Mouse (Mus musculus): ENCODE results near the gene Ppp6r2.

The Ppp6r2 gene

DNA sequence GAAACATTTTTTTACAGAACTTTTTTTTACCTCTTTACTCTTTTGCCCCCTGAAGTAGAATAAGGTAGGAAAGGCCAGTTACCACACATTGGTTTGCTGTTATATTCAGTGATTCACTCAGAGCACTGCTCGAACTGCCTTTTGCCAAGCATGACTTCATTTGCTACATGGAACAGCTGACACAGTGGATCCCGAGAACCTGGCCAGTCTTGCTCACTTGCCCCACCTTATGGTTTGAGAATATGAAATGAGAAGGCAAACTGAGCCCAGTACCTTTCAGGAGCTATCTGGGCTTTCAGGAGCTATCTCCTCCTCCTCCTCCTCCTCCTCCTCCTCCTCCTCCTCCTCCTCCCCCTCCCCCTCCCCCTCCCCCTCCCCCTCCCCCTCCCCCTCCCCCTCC is 22.2 kb downstream of the Ppp6r2 start:
- in situ Hi-C loops (cut with MboI; ENCODE audit: low pct_unique_long_range_greater_than_20kb in 1 of 2, low sequenced_read_pairs in 2 of 2, unreplicated experiment in 1 of 2): no loop called here

DNA sequence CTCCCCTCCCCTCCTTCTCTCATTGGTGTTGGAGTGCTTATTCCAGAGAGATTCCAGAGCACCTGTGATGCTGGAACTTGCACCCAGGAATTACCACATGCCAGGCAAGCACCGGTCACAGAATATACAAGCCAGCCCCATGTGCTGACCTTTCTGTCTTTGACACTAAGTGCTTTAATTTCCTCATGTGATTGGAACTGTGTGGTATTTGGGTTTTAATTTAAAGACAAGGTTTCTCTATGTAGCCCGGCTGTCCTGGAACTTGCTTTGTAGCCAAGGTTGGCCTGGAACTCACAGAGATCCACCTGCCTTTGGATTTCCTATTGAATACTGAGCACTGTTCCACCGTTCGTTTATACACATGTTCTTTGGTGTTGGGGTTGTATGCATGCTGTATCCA is 22.7 kb downstream of the Ppp6r2 start:
- in situ Hi-C loops (cut with MboI; ENCODE audit: low pct_unique_long_range_greater_than_20kb in 1 of 2, low sequenced_read_pairs in 2 of 2, unreplicated experiment in 1 of 2): no loop called here

DNA sequence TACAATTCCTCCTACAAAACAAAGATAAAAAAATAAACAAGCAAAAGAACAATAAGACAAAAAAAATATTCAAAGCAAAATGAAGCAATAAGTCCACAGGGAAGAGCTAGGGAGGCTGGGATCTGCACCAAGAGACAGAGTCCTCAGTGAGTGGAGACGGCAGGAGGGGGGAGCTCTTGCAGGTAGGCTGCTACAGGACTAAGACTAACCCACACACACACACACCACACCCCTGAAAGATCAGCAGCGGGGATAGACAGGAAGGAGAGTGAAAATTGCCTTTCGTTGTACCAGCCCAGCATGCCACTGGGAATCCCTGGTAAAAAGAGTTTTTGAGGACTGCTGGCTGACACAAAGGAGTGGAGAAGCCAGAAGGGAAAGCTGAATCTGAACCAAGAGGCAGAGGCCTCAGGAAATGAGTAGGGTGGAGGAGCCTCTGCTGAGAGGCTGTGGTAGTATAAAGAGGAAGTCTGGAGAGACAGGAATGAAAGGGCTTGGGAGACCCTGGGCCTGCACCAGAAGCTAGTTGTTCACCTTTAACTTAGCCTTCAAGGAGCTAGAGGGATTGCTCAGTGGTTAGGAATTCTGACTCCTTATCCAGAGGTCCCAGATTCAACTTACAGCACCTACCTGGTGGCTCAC is 28.5 kb downstream of the Ppp6r2 start:
- in situ Hi-C loops (cut with MboI; ENCODE audit: low pct_unique_long_range_greater_than_20kb in 1 of 2, low sequenced_read_pairs in 2 of 2, unreplicated experiment in 1 of 2): no loop called here

DNA sequence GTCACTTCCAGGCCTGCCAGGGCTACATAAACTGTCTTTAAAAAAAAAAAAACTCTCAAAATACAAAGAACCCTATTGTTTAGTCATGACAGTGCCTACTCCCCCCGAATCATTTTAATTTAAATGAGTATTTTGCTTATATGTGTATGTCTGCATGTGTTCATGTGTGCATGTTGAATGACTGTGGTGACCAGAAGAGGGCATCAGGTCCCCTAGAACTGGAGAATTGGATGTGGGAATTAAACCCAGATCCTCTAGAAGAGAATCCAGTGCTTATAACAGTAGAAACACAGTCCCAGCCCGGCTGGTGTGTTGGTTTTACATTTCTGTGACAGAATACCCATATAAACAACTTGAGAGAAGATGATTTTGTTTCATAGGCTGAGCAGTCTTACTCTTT is 29.7 kb downstream of the Ppp6r2 start:
- in situ Hi-C loops (cut with MboI; ENCODE audit: low pct_unique_long_range_greater_than_20kb in 1 of 2, low sequenced_read_pairs in 2 of 2, unreplicated experiment in 1 of 2): no loop called here

DNA sequence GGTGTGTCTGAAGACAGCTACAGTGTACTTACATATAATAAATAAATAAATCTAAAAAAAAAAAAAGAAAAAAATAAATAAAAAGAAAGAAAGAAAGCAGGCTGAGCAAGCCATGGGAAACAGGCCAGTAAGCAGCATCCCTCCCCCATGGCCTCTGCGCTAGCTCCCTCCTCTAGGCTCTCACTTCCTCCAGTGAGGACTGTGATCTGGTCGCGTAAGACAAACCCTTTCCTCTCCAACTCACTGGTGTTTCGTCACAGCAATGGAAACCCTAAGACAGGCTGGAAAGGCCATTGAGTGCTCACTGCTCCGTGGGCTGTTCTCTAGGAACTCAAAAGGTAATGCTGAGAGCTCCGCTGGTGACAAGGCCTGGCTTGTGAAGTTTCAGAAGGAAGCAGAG is 37.7 kb downstream of the Ppp6r2 start:
- in situ Hi-C loops (cut with MboI; ENCODE audit: low pct_unique_long_range_greater_than_20kb in 1 of 2, low sequenced_read_pairs in 2 of 2, unreplicated experiment in 1 of 2): no loop called here

DNA sequence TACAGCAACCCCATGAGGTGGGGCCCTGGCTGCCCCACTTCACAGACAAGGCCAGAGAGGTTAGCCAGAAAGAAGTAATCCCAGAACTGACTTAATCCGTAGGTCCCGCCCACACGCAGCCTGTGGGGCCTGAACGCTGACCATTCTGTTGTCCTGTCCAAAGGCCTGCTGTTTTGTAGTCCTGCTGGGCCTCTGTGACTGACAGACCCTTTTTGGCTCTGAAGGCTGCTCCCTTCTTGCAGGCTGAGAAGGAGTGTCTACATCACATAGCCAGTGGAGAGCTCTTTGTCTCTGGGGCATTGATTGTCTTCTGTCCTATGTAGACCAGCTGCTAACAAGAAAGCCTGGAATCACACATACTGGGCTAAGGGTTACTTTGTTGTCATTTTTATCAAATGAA is 44.0 kb downstream of the Ppp6r2 start:
- in situ Hi-C loops (cut with MboI; ENCODE audit: low pct_unique_long_range_greater_than_20kb in 1 of 2, low sequenced_read_pairs in 2 of 2, unreplicated experiment in 1 of 2): no loop called here

DNA sequence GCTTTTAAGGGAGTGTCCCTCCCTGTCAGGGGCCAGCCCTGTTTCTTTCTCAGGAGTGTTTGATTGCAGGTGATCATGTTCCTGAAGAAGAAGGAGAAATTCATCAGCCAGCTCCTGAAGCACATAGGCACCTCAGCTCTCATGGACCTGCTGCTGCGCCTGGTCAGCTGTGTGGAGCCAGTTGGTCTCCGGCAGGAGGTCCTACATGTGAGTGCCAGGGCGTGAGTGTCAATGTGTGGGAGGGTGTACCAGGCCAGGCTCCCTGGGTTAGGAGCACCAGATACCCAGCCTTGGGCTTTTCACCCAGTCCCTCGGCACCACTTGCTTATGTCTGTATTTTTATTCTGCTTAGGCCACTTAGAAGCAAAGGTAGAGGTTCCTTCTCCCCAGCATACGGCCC is 47.6 kb downstream of the Ppp6r2 start:
- in situ Hi-C loops (cut with MboI; ENCODE audit: low pct_unique_long_range_greater_than_20kb in 1 of 2, low sequenced_read_pairs in 2 of 2, unreplicated experiment in 1 of 2): no loop called here

DNA sequence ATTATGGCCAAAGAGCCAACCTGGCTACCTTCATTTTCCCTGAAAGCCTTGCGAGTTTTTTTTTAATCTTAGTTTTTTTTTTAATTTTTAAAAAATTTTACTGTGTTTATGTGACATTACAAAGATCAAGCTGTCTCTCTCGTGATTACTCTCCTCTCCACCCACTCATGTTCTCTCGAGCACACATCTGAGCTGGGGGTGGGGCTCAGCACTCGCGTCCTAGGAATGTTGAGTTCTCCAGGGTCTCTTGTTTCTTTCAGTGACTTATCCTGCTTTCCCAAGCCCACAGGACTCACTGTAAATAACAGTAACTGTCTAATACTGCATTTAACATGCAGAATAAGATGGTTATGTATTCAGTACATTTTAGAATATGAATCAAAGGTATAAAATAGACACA is 53.1 kb downstream of the Ppp6r2 start:
- in situ Hi-C loops (cut with MboI; ENCODE audit: low pct_unique_long_range_greater_than_20kb in 1 of 2, low sequenced_read_pairs in 2 of 2, unreplicated experiment in 1 of 2): no loop called here

DNA sequence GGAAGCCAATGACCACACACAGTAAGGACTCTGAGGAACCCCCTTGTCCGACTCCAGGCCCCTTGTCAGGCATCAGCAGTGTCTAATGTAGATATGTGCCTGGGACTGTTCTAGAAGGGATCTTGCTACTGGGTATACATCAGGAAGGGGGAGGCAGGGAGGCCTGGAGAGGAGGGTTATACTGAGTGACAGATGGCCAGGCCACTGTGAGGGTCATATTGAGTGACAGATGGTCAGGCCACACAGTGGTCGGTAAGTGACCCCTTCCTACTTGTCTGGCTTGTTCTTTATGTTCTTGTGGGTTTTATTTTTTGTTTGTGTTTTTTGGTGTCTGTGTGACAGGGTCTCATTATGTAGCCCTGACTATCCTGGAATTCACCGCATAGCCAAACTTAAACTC is 64.1 kb downstream of the Ppp6r2 start:
- in situ Hi-C loops (cut with MboI; ENCODE audit: low pct_unique_long_range_greater_than_20kb in 1 of 2, low sequenced_read_pairs in 2 of 2, unreplicated experiment in 1 of 2): no loop called here

DNA sequence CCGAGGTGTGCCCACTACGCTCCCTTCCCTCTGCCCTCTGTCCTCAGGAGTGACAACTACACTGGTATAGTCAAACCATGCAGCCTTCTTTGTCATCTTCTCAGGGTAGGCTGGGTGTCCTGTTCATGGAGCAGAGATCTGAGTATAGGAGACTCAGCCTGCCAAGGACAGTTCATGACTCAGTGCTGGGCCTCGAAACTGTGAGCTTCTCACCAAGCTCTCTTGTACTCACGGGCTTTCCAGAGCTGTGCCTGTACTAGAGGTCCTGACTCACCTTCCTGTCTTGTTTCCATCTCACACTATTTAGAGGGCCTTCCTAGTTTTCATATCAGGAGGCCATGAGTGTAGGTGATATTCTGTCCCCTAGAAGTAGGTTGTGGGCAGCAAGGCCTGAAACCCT is 66.0 kb downstream of the Ppp6r2 start:
- in situ Hi-C loops (cut with MboI; ENCODE audit: low pct_unique_long_range_greater_than_20kb in 1 of 2, low sequenced_read_pairs in 2 of 2, unreplicated experiment in 1 of 2): no loop called here

DNA sequence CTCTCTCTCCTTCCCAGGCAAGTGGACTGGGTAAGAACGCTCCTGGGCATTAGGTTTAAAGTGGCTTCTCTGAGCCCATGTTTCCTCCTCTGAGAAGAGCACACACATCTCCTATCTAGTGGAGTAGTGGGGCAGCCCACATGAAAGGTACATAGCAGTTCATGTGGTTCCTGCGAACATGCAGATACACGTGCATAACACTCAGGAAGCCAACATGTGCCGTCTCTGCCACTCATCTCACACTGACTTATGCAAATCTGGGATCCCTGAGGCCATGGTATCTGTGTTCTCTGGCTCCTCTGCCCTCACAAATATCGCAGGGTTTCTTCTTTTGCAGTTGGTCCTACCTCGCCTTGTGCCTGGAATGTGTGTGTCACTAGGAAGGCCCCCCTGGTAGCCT is 71.2 kb downstream of the Ppp6r2 start:
- in situ Hi-C loops (cut with MboI; ENCODE audit: low pct_unique_long_range_greater_than_20kb in 1 of 2, low sequenced_read_pairs in 2 of 2, unreplicated experiment in 1 of 2): no loop called here

DNA sequence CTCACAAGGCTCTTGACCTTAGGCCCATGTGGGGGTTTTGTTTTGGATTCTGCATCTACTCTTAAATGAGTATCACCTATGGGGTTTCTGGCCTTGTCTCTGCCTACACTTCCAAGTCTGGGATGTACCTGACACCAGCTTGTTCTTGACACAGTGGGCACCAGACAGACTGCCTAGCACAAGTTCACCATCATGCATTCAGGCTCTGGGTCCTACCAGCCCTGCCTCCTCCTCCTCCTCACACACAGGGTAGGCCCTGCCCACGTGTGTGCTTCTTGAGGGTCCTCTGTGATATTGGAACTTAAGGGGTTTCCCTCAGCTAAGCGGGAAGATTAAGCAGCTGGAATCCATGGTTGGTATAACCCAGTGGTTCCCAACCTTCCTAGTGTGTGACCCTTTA is 72.7 kb downstream of the Ppp6r2 start:
- in situ Hi-C loops (cut with MboI; ENCODE audit: low pct_unique_long_range_greater_than_20kb in 1 of 2, low sequenced_read_pairs in 2 of 2, unreplicated experiment in 1 of 2): no loop called here

DNA sequence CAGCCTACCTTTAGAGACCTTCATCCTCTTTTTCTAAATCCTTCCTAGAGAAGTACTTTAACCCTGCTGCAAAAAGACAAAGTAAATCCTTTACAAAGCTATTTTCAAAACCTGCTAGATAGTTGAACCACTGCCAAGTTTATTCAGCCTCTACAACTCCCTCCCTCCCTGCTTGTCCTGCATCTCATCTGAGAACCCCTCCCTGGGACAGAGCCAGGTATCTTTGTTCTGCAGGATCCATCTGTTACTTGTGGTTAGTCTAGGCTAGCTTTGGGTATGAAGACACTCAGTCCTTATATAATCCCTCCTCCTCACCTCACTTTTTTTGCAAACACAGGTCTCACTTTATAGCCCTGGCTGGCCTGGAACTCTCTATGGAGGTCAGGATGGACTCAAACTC is 73.7 kb downstream of the Ppp6r2 start:
- in situ Hi-C loops (cut with MboI; ENCODE audit: low pct_unique_long_range_greater_than_20kb in 1 of 2, low sequenced_read_pairs in 2 of 2, unreplicated experiment in 1 of 2): no loop called here

DNA sequence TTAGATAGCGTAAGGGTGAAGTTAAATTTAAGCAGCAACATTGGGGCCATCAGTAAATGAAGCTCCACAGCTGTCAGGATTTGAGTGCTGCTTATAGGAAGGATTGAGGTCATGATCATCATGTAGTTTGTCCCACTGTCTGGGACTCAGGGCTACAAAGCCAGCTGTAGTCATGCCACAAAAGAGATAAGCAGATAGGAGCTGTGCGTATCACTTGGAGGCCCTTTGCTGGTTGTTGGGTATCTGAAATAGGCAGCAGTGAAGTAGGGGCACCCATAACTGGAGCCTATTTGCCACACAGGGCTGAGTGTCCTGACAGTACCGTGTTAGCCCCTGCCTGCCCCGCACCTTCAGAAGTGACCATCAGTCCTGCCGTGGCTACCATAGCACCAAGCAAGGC is 74.1 kb downstream of the Ppp6r2 start:
- in situ Hi-C loops (cut with MboI; ENCODE audit: low pct_unique_long_range_greater_than_20kb in 1 of 2, low sequenced_read_pairs in 2 of 2, unreplicated experiment in 1 of 2): no loop called here

DNA sequence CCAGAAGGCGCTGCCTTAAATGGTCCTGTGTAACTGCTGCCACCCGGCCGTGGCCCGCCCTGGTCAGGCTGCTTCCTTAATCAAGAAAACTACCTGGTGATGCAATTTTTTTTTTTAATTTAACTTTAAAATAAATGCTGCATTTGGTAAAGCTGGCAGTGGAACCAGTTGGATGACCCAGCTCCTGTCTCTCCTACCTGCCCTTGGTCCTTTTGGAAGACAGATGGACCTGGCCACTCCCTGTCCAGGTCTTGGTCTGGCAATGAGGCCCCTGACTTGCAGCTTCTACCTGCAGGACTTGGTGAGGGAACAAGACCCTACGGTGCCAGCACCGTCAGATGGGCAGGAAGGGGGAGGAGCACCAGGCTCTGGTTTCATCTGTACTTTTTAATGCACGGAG is 74.8 kb downstream of the Ppp6r2 start:
- in situ Hi-C loops (cut with MboI; ENCODE audit: low pct_unique_long_range_greater_than_20kb in 1 of 2, low sequenced_read_pairs in 2 of 2, unreplicated experiment in 1 of 2): no loop called here

DNA sequence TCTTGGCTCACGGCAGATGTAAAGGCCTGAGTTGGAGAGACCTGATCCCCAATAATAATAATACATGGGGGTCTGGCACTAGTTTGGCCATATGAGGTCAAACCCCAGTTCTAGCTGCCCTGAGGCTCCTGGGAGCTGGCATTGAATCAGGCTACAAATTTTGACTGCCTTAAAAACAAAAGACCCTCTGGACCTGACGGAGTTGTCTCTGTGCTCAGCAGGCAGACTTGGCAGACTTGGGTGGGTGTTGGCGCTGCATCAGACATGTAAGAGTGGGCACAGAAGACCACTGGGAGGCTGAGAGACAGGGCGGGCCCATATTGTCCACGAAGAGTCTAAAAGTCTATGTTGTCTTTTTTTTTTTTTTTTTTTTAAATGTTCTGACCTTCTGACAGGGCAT is 75.2 kb downstream of the Ppp6r2 start:
- in situ Hi-C loops (cut with MboI; ENCODE audit: low pct_unique_long_range_greater_than_20kb in 1 of 2, low sequenced_read_pairs in 2 of 2, unreplicated experiment in 1 of 2): no loop called here

DNA sequence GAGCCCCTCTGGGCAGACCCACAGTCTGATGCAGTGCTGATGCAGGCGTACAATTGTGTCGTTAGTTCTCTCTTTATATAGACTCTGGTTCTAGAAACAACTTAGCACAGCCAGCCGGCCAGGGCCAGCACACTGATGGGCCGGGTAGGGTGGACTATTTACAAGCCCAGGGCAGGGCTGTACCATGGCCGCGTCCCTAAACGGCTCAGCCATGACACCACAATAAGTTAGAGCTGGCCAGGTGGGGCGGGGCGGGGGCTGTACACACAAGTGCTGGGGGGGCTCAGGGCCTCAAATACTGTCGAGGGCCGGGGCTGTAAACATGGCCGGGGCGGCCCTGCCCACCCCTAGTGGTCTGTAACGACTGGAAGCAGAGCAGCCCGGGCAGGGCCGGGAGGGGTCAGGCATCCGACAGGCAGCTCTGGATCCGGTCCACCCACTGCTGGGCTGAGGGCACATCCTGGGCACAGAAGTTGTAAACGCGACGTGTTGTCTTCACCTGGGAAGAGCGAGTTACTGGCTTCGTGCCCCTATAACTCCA is 76.9 kb downstream of the Ppp6r2 start:
- in situ Hi-C loops (cut with MboI; ENCODE audit: low pct_unique_long_range_greater_than_20kb in 1 of 2, low sequenced_read_pairs in 2 of 2, unreplicated experiment in 1 of 2): no loop called here

DNA sequence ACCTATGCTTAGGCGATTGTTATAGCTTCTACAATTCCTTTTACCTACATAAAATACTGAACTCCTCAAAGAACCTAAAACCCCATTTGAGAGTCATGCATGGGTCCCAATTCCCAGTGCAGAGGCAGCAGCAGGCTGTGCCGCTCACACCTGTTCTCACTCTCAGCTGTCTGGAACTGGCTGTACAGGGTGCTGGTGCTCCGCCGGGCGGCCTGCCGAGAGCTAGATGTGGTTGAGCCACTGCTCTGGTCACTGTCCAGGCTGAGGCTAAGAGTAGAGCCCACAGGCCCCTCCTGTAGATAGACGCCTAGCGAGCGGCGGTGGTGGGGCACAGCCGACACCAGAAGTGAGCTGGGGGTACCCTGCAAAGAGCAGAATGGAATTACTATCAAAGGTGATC is 78.1 kb downstream of the Ppp6r2 start:
- in situ Hi-C loops (cut with MboI; ENCODE audit: low pct_unique_long_range_greater_than_20kb in 1 of 2, low sequenced_read_pairs in 2 of 2, unreplicated experiment in 1 of 2): no loop called here

DNA sequence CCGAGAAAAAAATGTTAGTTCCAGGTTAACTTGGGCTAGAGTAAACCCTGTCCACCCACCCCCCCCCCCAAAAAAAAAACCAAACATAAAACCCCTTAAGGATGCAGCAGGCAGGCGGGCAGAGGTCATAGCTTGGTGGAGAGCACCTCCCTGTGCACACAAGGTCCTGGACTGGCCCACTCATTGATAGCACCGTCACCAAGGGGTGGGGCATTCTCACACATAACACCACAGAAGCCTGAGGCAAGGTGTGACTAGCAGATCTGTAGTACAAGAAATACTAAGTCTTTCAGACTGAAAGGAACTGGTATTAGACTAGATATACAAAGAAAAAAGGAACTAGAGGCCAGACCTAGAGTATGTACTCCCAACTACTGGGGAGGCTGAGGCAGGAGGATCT is 80.2 kb downstream of the Ppp6r2 start:
- in situ Hi-C loops (cut with MboI; ENCODE audit: low pct_unique_long_range_greater_than_20kb in 1 of 2, low sequenced_read_pairs in 2 of 2, unreplicated experiment in 1 of 2): no loop called here

DNA sequence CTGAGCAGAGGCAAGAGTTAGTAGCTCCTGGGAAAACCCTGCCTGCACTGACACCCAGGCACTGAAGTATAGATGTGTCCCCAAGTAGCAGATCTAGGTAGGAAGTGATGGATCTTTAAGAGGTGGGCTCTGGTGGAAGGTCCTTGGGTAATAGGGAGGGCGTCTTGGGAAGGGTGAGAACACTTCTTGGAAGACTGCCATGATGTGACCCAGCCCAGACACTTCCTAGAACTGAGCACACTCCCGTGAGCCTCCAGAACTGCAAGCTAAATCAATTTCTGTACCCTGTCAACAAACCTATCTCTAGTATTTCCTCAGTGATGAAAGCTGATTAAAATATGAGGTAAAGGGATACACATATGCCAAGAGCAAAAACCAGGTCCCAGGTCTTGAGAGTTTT is 81.4 kb downstream of the Ppp6r2 start:
- in situ Hi-C loops (cut with MboI; ENCODE audit: low pct_unique_long_range_greater_than_20kb in 1 of 2, low sequenced_read_pairs in 2 of 2, unreplicated experiment in 1 of 2): no loop called here

DNA sequence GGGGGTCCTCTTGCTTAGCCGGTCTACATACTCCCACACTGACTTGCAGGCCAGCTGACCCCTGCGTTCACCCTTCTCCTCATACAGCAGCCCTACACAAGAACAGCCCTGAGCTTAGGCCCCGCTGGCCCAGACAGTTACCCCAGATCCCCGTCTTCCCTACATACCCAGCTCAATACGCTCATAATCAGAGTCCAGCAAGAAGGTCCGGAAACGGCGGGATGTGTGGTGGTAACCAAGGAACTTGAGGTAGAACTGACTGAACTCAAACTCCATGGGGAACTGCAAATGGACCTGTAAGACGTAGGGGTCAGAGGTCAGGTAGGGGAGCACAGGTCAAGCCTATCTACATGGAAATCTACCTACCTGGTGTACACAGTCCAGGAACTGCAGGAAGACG is 82.4 kb downstream of the Ppp6r2 start:
- in situ Hi-C loops (cut with MboI; ENCODE audit: low pct_unique_long_range_greater_than_20kb in 1 of 2, low sequenced_read_pairs in 2 of 2, unreplicated experiment in 1 of 2): no loop called here

Measured in mouse embryonic stem cell (cell line).